Mouse (Mus musculus): ENCODE data around the gene Adtrp. TPM values are rescaled to one million over a fixed set of nuclear protein-coding genes. Genes with fewer than 3 reads are reported as not detected.

Adtrp gene
- total and polyA plus RNA-seq, 2 experiments, result 193 to 323 TPM

GRCm38 (mm10) chr13:41865575-41865974 lies 18.1 kb upstream of the Adtrp start:
- Histone ChIP-seq H3K27me3 (ENCODE audit: control insufficient read depth, insufficient read depth, low read length) (peaks cover 3% of the 10 kb centered on the region; the same call in 1 of the 2 replicates), H3K9ac (ENCODE audit: low read depth, low read length) (no peak overlapping the region), H3K27ac (replicated peaks; ENCODE audit: insufficient read depth, low read depth, low read length) (no peak overlapping the region), H3K79me2 (ENCODE audit: control insufficient read depth, insufficient read depth, low read length) (no peaks in the 10 kb centered on the region), H3K4me3 (ENCODE audit: insufficient read depth, low read depth, low read length) (no peak overlapping the region), H3K36me3 (ENCODE audit: control insufficient read depth, insufficient read depth, low read length) (no peaks in the 10 kb centered on the region), H3K4me1 (ENCODE audit: control insufficient read depth, insufficient read depth, low read length) (no peaks in the 10 kb centered on the region; the same call in 1 of the 2 replicates)
- TF ChIP-seq CTCF (IDR thresholded peaks at IDR 0.05; ENCODE audit: low read depth, low read length) (no peak), POLR2A (IDR thresholded peaks at IDR 0.05; ENCODE audit: extremely low read depth, insufficient read depth, low read length) (no peak)
- DNase-seq (ENCODE audit: extremely low read depth, low read depth, low spot score), result peak; percentile 65
- 49% methylated on average over 6 of the region's 6 CpGs for WGBS

GRCm38 (mm10) chr13:41865071-41865470 lies 17.6 kb upstream of the Adtrp start:
- Histone ChIP-seq H3K79me2 (ENCODE audit: control insufficient read depth, insufficient read depth, low read length) (no peaks in the 10 kb centered on the region), H3K27ac (replicated peaks; ENCODE audit: insufficient read depth, low read depth, low read length) (no peak overlapping the region), H3K4me1 (ENCODE audit: control insufficient read depth, insufficient read depth, low read length) (no peaks in the 10 kb centered on the region; the same call in 1 of the 2 replicates), H3K27me3 (ENCODE audit: control insufficient read depth, insufficient read depth, low read length) (peaks cover 3% of the 10 kb centered on the region; the same call in 1 of the 2 replicates), H3K36me3 (ENCODE audit: control insufficient read depth, insufficient read depth, low read length) (no peaks in the 10 kb centered on the region), H3K9ac (ENCODE audit: low read depth, low read length) (no peak overlapping the region), H3K4me3 (ENCODE audit: insufficient read depth, low read depth, low read length) (no peak overlapping the region)
- peak; percentile 74 for DNase-seq (ENCODE audit: extremely low read depth, low read depth, low spot score)
- TF ChIP-seq POLR2A (IDR thresholded peaks at IDR 0.05; ENCODE audit: extremely low read depth, insufficient read depth, low read length) (no peak), CTCF (IDR thresholded peaks at IDR 0.05; ENCODE audit: low read depth, low read length) (no peak)
- WGBS, result 26% methylated on average over 5 of the region's 5 CpGs

DNA sequence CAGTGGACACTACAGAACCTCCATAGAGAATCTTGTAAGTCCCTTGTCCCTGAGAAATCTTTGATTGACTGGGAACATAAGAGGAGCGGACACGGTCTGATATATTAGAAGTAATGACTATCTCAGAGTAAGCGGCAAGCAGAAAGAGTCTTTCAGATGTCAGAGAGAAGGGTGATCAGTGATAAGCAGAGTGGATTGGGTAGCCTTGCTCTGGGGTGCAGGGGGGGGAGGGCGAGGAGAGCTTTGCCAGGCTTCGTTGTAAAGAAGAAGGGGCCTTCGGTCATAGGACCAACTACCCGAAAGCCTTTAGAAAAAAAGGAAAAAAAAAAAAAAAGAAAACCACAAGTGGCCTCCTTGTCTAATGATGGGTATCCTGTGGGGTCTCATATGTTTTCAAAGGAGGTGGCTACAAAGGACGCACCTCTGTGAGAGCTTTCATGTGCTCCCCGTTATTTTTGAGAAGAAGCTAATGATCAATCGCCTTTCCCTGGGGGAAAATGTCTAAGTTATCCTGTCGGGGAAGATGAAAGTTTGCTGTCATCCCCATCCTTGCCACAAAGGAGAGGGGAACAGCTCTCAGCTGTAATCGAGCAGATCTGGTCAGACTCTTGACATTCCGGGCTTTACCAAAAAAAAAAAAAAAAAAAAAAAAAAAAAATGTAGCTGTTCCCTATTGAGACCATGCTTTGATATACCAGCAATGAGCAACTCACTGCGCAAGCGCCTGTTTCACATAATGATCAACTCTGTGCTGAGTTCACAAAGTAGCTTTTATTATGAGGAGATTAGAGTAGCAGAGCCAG lies 13.3 kb upstream of the Adtrp start:
- H3K9ac ChIP-seq (ENCODE audit: low read depth, low read length), result no peak overlapping the region
- no peaks in the 10 kb centered on the region for H3K79me2 ChIP-seq (ENCODE audit: control insufficient read depth, insufficient read depth, low read length)
- 95% methylated on average over 15 of the region's 15 CpGs for WGBS
- no peak overlapping the region for H3K4me3 ChIP-seq (ENCODE audit: insufficient read depth, low read depth, low read length)
- H3K36me3 ChIP-seq (ENCODE audit: control insufficient read depth, insufficient read depth, low read length), result no peaks in the 10 kb centered on the region
- no peak for DNase-seq (ENCODE audit: extremely low read depth, low read depth, low spot score)
- no peaks in the 10 kb centered on the region; the same call in 1 of the 2 replicates for H3K4me1 ChIP-seq (ENCODE audit: control insufficient read depth, insufficient read depth, low read length)
- peaks cover 3% of the 10 kb centered on the region; the same call in 1 of the 2 replicates for H3K27me3 ChIP-seq (ENCODE audit: control insufficient read depth, insufficient read depth, low read length)
- no peak overlapping the region for H3K27ac ChIP-seq (replicated peaks; ENCODE audit: insufficient read depth, low read depth, low read length)
- TF ChIP-seq CTCF (IDR thresholded peaks at IDR 0.05; ENCODE audit: low read depth, low read length) (no peak), POLR2A (IDR thresholded peaks at IDR 0.05; ENCODE audit: extremely low read depth, insufficient read depth, low read length) (no peak)

- Histone ChIP-seq H3K27me3 (ENCODE audit: control insufficient read depth, insufficient read depth, low read length) (no peaks in the 10 kb centered on the region), H3K4me3 (ENCODE audit: insufficient read depth, low read depth, low read length) (no peak overlapping the region), H3K79me2 (ENCODE audit: control insufficient read depth, insufficient read depth, low read length) (no peaks in the 10 kb centered on the region), H3K27ac (replicated peaks; ENCODE audit: insufficient read depth, low read depth, low read length) (no peak overlapping the region), H3K36me3 (ENCODE audit: control insufficient read depth, insufficient read depth, low read length) (no peaks in the 10 kb centered on the region), H3K4me1 (ENCODE audit: control insufficient read depth, insufficient read depth, low read length) (no peaks in the 10 kb centered on the region), H3K9ac (ENCODE audit: low read depth, low read length) (no peak overlapping the region)
- no peak for TF ChIP-seq POLR2A (IDR thresholded peaks at IDR 0.05; ENCODE audit: extremely low read depth, insufficient read depth, low read length)
- no peak for TF ChIP-seq CTCF (IDR thresholded peaks at IDR 0.05; ENCODE audit: low read depth, low read length)
- DNase-seq (ENCODE audit: extremely low read depth, low read depth, low spot score), result no peak
- 90% methylated on average over 13 of the region's 13 CpGs for WGBS
These were observed 8.0 kb upstream of the Adtrp start for GRCm38 (mm10) chr13:41855206-41856185.

DNA sequence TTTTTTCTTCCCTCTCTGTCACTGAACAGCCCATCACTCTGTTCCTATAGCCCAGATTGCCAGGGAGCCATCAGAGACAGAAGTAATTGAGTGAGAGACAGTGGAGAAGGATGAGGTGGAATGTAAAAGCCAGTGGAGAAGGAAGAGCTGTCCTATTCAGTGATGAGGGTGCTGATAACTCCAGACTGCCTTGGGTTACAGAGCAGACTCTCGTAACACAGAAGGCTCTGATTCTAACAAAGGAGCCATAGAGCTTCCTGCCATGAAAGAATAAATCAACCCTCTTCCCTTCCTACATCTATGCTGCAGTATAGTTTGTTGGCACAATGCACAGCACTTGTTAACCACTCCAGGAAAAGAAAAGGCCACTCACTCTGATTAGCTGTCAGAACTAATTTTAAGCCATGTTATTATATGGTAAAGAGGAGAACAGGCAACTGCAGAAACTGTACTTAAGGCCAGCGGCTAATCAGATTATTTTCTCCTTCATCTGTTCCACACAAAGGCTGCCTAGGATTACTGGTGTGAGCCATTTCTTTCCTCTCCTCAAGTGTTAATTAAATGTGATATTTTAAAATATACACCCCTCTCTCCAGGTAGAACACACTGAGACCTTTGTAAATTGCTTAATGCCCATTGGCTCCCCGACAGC lies 3.4 kb upstream of the Adtrp start:
- H3K4me3 ChIP-seq (ENCODE audit: insufficient read depth, low read depth, low read length), result no peak overlapping the region
- no peak overlapping the region for H3K9ac ChIP-seq (ENCODE audit: low read depth, low read length)
- no peaks in the 10 kb centered on the region for H3K79me2 ChIP-seq (ENCODE audit: control insufficient read depth, insufficient read depth, low read length)
- no peaks in the 10 kb centered on the region for H3K4me1 ChIP-seq (ENCODE audit: control insufficient read depth, insufficient read depth, low read length)
- no peak overlapping the region for H3K27ac ChIP-seq (replicated peaks; ENCODE audit: insufficient read depth, low read depth, low read length)
- no peak for DNase-seq (ENCODE audit: extremely low read depth, low read depth, low spot score)
- no peaks in the 10 kb centered on the region for H3K27me3 ChIP-seq (ENCODE audit: control insufficient read depth, insufficient read depth, low read length)
- H3K36me3 ChIP-seq (ENCODE audit: control insufficient read depth, insufficient read depth, low read length), result no peaks in the 10 kb centered on the region
- no peak for TF ChIP-seq CTCF (IDR thresholded peaks at IDR 0.05; ENCODE audit: low read depth, low read length)
- no peak for TF ChIP-seq POLR2A (IDR thresholded peaks at IDR 0.05; ENCODE audit: extremely low read depth, insufficient read depth, low read length)
- 91% methylated on average over 3 of the region's 3 CpGs for WGBS

Data from liver, adult 2 months (tissue).